Mouse (Mus musculus) CD4-positive, CD25-positive, alpha-beta regulatory T cell (primary cell): ENCODE results near the gene Gm21366. TPM values are rescaled to one million over a fixed set of nuclear protein-coding genes. Genes with fewer than 3 reads are reported as not detected.

Source experiments
- polyA plus RNA-seq: library from polyadenylated mRNA; unstranded; fragments of 100-300 nt; shearing (Covaris generic); gene quantifications from one replicate; pipeline ENCODE4 v1.2.1, GENCODE M21; 2017

Gm21366 gene
- not detected for polyA plus RNA-seq

GRCm38 (mm10) chrY:22861156-22861555 is at the start of gene Gm21366:
Gene Gm21366, minus strand, starts transcription at chrY:22861256.

